Comparison of ENCODE assay signal across 20 mouse cellular contexts in the genomic region with DNA sequence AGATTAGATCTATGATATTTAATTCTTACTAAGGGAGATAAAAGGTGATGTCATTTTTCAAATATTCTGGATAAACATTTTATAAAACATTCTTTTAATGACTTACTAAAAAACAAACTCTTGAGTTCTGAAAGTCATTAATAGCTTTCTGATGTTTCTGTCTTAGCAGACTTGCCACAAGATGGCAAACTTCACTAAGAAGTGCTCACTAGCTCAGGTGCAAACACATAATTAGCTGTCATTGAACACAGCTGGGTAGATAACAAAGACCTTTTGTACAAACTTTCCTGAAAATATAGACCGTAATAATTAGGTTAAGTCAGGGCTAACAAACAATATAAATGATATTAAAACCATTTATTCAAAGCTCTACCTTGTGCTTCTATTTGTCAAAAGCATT.
DNase-seq lines count a peak whose midpoint lies in the region; ATAC-seq and TF ChIP-seq lines count a peak whose summit lies in the region.
"Had no signal": no experiment of that assay in that cellular context is flagged by ENCODE, and none has a peak within 500 bp of the region (broad histone marks: within the 10 kb centered on the region; RNA-seq: fewer than 3 reads in every experiment).

No protein-coding gene starts in this region.

- H3K4me3 ChIP-seq in left cerebral cortex, adult 2 months, result no peak overlapping the region
- H3K4me3 ChIP-seq: embryonic facial prominence, embryonic 15.5 days; forebrain, embryonic 12.5 days; gastrocnemius, adult 2 months; heart, adult 2 months; limb, embryonic 12.5 days; myocyte had no signal

- peak; percentile 13 for DNase-seq in embryo, embryonic 10 days (ENCODE audit: low spot score)
- DNase-seq in embryo, embryonic 9.5 days (ENCODE audit: extremely low spot score), result no peak
- DNase-seq in left cerebral cortex, adult 2 months (ENCODE audit: extremely low spot score in 1 of 2, low spot score in 2 of 2), result no peak
- no peak for DNase-seq in left cerebral cortex, adult 8-10 months (ENCODE audit: low spot score in 2 of 2)
- peak; percentile 17 for DNase-seq in 416B (ENCODE audit: low read depth)
- DNase-seq in brain, embryonic 18.5 days (ENCODE audit: low read depth, low spot score), result peak; percentile 34
- DNase-seq in heart, adult 11 months, result no peak
- DNase-seq: cerebellum, adult 18-20 months; gastrocnemius, adult 2 months; heart, adult 2 months; heart, postnatal 10 days; kidney, postnatal 25 days; thymus, postnatal 36 days had no signal

- intact Hi-C loops in left cerebral cortex, adult 2 months (cut with DNase I), result loop anchor here (10.0 kb wide), 1 partner anchor 1351 kb away; no protein-coding TSS in a partner anchor

- no peak for ATAC-seq in monocyte, adult 5-6 weeks (replicated peaks; ENCODE audit: insufficient number of reproducible peaks, low FRiP score, low TSS enrichment, poor library complexity, severe bottlenecking)
- ATAC-seq: inflammation-experienced regulatory T-cells, adult 6 months had no signal

- peak; percentile 60 for TF ChIP-seq CTCF in left cerebral cortex, adult 2 months (IDR thresholded peaks at IDR 0.05)

- H3K27ac ChIP-seq in left cerebral cortex, adult 2 months, result no peak overlapping the region
- H3K27ac ChIP-seq: embryonic facial prominence, embryonic 15.5 days; forebrain, embryonic 12.5 days; gastrocnemius, adult 2 months; heart, adult 2 months; limb, embryonic 12.5 days; macrophage had no signal

Comparison
In these comparisons a context has a peak if more than half of its experiments do, and no peak if none do; other contexts are left out.
1. DNase-seq: peak in embryo, embryonic 10 days (single experiment), 416B (single experiment) and brain, embryonic 18.5 days (single experiment); none in embryo, embryonic 9.5 days (single experiment), left cerebral cortex, adult 2 months (0 of 2), left cerebral cortex, adult 8-10 months (0 of 2) and heart, adult 11 months (single experiment).